Mouse (Mus musculus) cerebellum, postnatal 10 days (tissue): Measurements from ENCODE around the gene Rfc1.
"Not testable (repeated sequence)": the region's sequence is repeated elsewhere in the genome, so short reads cannot be mapped to it uniquely, and the experiment has no call there.

Experiments used
- DNase-seq, 2 experiments: peaks; one replicate each; pipeline ENCODE4 v3.0.0; 2021; ENCODE audit warnings: mixed read lengths in 2 of 2

Rfc1 gene

DNA sequence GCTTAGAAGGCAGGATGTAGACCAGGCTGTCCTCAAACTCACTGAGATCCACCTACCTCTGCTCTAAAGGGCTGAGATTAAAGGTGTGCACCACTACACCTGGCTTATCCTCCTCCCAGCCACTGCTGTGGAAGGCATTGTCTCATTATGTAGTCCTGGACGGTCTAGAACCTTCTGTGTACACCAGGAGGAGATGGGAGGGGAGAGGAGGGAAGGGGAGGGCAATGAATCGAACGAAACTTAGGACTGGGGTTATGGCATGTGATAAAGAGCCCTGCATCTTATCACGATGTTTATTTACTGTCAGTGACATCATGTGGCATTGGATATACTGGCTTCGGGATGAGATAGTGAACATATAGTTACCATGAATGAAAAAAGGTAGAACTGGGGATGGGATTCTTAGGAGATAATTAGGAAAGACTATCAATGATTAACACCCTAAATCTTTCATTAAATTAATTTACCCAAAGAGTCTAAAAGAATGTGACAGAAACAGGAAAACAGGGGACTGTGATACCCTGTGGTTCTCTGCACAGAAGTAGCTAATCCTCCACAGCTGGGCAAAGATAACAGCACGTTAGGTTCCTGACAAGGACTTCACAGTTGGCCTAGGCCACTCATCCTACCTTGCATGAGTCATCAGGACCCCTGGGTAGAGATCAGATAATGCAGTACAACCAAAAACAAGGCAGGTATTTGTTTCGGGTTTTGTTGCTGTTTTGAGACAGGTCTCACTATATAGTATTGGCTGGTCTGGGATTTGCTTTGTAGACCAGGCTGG, 37.1 kb downstream of the Rfc1 start:
- DNase-seq: no peak

GRCm38 (mm10) chr5:65294270-65294669, 41.2 kb downstream of the Rfc1 start:
- no peak for DNase-seq

GRCm38 (mm10) chr5:65293627-65294026, 41.8 kb downstream of the Rfc1 start:
- no peak for DNase-seq

GRCm38 (mm10) chr5:65289009-65289408, 46.5 kb downstream of the Rfc1 start:
- DNase-seq: not testable (repeated sequence)

DNA sequence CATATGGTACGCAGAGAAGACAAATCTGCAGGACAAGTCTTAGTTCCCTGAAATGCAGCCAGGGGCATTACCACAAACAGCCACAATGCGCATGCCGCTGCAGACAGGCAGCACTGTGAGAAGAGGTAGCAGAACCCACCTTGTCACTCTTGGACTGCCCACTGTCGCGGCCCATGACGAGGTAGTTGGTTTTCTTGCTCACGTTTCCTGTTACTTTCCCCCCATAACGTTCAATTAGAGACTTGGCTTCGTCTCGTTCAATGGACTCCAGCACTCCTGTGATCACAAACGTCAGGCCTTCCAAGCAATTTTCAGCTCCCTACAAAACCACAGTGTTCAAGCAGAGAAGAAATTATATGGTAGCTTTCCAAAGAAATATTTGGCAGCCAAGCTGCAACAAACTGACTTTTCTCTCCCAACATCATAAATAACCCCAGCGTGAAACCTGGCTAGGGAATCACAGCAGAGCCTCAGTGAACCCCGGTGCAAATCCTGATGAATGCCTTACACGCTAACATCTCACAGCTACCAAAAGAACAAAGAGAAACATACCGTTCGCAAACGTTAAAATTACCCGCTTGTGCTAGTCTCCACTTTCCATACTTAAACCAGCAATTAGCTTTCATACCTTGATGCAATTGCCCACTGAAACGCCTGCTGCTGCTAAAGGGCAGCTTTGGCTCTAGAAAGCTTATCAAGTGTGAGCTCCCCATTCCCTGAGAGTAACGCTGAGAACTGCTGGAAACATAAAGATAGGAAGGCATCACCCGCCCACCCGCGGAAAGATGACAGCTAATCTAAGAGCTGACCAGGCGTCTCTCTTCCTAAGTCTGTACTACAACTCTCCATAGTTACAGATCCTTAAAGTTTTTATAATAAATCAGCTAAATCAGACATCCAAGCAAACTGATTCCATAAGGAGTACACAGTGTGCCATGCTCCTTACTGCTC, 47.4 kb downstream of the Rfc1 start:
- DNase-seq: peak; percentile 81 to 86

DNA sequence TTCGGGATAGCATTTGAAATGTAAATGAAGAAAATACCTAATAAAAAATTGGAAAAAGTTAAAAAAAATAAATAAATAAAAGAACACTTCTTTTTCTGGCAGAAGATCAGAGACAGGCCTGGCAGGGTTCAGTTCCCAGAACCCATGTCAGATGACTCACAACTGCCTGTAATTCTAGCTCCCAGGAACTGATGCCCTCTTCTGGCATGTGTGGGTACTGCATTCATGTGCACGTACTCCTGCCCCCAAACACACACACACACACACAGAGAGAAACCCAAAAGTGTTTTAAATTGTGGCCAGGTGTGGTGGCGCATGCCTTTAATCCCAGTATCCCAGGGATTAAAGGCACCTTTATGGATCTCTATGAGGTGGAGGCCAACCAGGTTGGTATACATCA, 51.3 kb downstream of the Rfc1 start:
- peak; percentile 28 to 40 for DNase-seq

GRCm38 (mm10) chr5:65281216-65281615, 54.3 kb downstream of the Rfc1 start:
- DNase-seq: peak; percentile 36 to 65

DNA sequence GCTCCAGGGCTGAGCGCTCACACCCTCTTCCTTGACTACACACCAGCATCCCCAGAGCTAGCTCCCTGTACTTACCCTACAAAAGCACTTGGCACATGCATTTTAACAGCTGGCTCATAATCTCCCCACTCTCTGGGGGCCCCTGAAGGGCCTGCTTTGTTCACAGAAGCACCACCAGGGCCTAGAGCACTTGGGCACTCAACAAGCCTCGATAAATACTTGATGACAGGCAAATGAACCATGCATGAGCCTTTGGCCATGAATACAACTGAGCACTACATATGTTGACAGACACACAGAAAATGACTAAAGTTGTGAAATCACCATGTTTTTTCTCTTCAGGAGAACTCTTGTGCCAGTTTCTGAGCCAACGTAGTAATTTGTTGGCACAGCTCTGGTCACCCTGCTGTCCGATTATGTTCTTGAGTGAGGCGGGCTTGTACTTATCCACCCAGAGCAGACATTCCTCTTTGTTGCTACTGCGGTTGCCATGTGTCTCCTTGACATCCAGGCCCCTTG, 56.3 kb downstream of the Rfc1 start:
- peak; percentile 72 to 84 for DNase-seq

DNA sequence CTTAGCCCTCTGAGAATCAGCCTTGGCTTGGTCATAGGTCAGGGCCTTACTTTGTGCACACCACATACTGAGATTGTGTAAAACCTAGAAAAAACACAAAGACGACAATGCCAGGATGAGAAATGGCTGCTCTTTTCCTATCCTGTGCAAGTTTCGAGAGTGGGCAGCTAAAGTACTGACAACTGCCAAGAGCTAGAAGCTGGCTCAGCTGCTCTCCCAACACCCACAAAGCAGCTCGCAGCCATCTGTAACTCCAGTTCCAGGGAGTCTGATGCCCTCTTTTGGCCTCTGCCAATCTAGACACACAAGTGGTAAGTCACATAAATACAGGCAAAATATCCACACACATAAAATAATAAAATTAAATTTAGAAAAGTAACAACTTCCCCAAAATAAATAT, 61.5 kb downstream of the Rfc1 start:
- peak; percentile 51 to 69 for DNase-seq

DNA sequence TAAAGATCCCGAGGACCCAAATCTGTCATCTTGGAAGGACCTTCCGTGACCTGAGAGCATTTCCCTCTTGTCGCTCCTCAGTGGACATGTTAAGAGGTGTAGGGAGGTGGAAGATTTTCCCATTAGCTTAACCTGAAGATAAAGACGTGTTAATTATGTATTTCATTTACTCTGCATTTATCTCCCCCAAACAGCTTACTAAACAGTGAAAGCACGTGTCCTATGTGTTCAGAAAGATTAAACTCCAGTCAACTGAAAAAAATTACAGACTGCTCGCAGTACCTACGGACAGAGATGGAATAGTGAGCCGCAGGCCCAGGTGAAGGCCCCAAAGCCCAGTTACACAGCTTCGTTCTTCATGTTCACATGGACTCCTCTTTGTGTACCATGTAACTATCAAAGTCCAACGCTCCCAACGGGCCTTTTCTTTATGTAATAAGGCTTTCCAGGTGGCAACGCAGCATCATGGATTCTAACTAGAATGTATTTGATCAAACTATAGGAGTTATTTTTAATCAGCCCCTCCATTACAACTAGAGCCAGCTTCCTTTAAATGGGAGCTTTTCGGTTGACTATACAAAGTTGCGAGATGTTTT, 77.5 kb downstream of the Rfc1 start:
- no peak for DNase-seq

DNA sequence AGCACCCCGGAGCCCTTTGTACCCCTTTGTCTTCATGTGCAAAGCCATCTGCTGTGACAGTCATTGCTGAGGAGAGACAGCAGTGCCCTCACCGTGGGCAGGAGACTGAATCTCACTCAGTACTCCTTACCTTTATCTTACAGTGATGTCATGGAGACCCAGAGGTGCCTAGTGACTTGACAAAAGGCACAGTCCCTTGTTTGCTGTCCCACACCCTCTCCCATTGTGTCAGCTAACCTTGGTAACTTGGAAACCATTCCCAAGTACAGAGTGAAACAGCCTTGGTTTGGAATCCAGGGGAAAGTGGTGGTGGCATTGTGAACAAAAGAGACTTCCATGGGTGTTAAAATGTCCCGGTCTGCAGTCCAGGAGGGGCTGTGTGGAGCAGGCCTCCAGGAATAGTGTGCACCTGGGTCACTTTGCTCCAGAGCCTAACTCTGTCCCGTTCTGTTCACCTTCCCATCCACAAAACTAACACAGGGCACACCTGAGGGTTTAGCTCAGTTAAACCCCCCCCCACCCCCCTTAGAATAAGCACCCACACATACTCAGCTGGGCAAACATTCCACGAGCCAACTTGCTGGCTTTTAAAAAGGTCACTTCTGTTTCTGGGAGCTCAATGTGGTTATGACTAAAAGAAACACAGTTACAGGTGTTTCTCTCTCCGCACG, 85.2 kb downstream of the Rfc1 start:
- DNase-seq: no peak

DNA sequence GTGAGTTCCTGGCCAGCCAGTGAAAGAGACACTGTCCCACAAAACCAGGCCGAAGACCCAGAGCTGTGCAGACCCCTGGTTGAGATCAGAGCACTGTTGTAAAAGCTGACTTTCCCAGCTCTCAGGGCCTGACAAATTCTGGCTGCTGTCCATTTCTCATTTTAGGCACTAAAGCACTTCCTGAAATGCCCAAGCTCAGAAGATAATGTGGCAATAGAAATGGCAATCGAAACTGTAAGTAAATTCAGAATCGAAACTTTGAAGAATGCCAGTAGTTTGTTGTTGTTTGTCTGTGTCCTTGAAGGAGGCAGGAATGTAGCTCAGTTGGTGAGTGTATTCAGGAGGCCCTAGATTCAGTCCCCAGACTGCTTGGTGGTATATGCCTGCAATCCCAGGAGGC, 88.2 kb downstream of the Rfc1 start:
- no peak for DNase-seq

DNA sequence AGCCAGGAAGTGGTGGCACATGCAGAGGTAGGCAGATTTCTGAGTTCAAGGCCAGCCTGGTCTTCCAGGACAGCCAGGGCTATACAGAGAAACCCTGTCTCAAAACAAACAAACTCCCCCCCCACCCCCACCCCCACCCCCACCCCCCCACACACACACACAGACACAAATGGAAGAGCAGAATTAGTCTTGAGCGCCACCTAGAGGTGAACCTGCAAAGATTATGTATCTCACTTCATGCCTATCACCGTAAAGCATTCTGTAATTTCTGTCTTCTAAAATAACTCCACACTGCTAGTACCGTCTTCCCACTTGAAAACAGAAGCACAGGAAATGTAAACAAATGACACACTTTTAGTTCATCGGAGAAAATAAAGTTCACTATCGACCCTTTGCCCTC, 92.7 kb downstream of the Rfc1 start:
- DNase-seq: peak; percentile 66 to 78

- DNase-seq: peak in 1 of 2 experiments; percentile 33
Observed at GRCm38 (mm10) chr5:65231289-65232003, 104.0 kb downstream of the Rfc1 start.

- DNase-seq: no peak
Observed at GRCm38 (mm10) chr5:65224056-65224455, 111.4 kb downstream of the Rfc1 start.

- DNase-seq: no peak
Observed at GRCm38 (mm10) chr5:65221037-65221436, 114.4 kb downstream of the Rfc1 start.

GRCm38 (mm10) chr5:65217305-65218269, 117.9 kb downstream of the Rfc1 start:
- no peak for DNase-seq

DNA sequence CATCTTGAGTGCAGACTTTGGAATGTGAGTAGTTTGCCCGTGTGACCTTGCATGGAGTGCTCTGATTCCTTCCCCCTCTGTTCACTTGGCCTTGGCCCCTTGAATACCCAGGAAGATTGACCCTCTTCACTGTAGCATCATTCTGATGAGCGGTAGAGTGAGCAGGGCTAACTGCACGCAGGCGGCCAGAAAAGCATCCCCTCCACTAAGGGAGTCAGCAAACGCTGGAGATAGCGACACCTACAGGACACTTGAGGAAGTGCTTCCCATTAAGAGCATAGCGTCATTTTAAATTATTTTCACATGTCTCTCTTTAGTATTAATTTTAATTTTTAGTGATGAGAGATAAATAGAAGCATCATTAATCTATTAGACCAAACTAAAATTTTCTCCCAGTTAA, 122.1 kb downstream of the Rfc1 start:
- DNase-seq: peak; percentile 72 to 76
